Mouse (Mus musculus): ENCODE data around the gene Adam22.
A peak's percentile ranks its signal among the peaks of the same experiment; 100 is the strongest.

The Adam22 gene

GRCm38 (mm10) chr5:8146146-8146545 lies 221.8 kb downstream of the Adam22 start:
- DNase-seq = no peak

GRCm38 (mm10) chr5:8145473-8145872 lies 222.5 kb downstream of the Adam22 start:
- peak; percentile 22 for DNase-seq

GRCm38 (mm10) chr5:8132546-8132945 lies 235.4 kb downstream of the Adam22 start:
- DNase-seq = no peak

- no peak for DNase-seq
Observed at GRCm38 (mm10) chr5:8131918-8132317, 236.0 kb downstream of the Adam22 start.

- no peak for DNase-seq
Observed at GRCm38 (mm10) chr5:8129750-8130149, 238.2 kb downstream of the Adam22 start.

GRCm38 (mm10) chr5:8120926-8121325 lies 247.0 kb downstream of the Adam22 start:
- no peak for DNase-seq

- no peak for DNase-seq
Observed at GRCm38 (mm10) chr5:8120087-8120486, 247.9 kb downstream of the Adam22 start.

GRCm38 (mm10) chr5:8116561-8117168 lies 251.3 kb downstream of the Adam22 start:
- DNase-seq = no peak

- DNase-seq = no peak
Observed at GRCm38 (mm10) chr5:8112246-8112645, 255.7 kb downstream of the Adam22 start.

GRCm38 (mm10) chr5:8111691-8112090 lies 256.3 kb downstream of the Adam22 start:
- DNase-seq = no peak

- DNase-seq = no peak
Observed at GRCm38 (mm10) chr5:8095689-8096088, 272.3 kb downstream of the Adam22 start.

- no peak for DNase-seq
Observed at GRCm38 (mm10) chr5:8094921-8095320, 273.0 kb downstream of the Adam22 start.

GRCm38 (mm10) chr5:8088147-8088546 lies 279.8 kb downstream of the Adam22 start:
- DNase-seq = no peak

GRCm38 (mm10) chr5:8085661-8086060 lies 282.3 kb downstream of the Adam22 start:
- DNase-seq = no peak

- DNase-seq = no peak
Observed at GRCm38 (mm10) chr5:8082800-8083509, 285.0 kb downstream of the Adam22 start.

GRCm38 (mm10) chr5:8077481-8077880 lies 290.5 kb downstream of the Adam22 start:
- DNase-seq = no peak

GRCm38 (mm10) chr5:8073901-8074561 lies 293.9 kb downstream of the Adam22 start:
- DNase-seq = no peak

GRCm38 (mm10) chr5:8073406-8073805 lies 294.6 kb downstream of the Adam22 start:
- no peak for DNase-seq

GRCm38 (mm10) chr5:8063207-8063606 lies 304.8 kb downstream of the Adam22 start:
- DNase-seq = no peak

- no peak for DNase-seq
Observed at GRCm38 (mm10) chr5:8062469-8062868, 305.5 kb downstream of the Adam22 start.

GRCm38 (mm10) chr5:8058056-8058455 lies 309.9 kb downstream of the Adam22 start:
- no peak for DNase-seq

- no peak for DNase-seq
Observed at GRCm38 (mm10) chr5:8057018-8057323, 311.0 kb downstream of the Adam22 start.

- DNase-seq = peak; percentile 79
Observed at GRCm38 (mm10) chr5:8056141-8057017, 311.6 kb downstream of the Adam22 start.

Data from layer of hippocampus, adult 9-11 months (tissue).